7 mouse cellular contexts compared by ENCODE assay signal in genomic region chr13:107101598-107101997, GRCm38 (mm10).
DNase-seq lines count a peak whose midpoint lies in the region; ATAC-seq lines count a peak whose summit lies in the region.

No protein-coding gene starts in this region.

- H3K4me2 ChIP-seq in intestine, embryonic 14.5 days (ENCODE audit: low read length), result peak overlapping the region; percentile 9

- H3K9me3 ChIP-seq in intestine, embryonic 14.5 days (ENCODE audit: control insufficient read depth, low read length), result no peaks in the 10 kb centered on the region
- H3K9me3 ChIP-seq in midbrain, embryonic 10.5 days (replicated peaks), result no peaks in the 10 kb centered on the region

- no peak overlapping the region for H3K9ac ChIP-seq in intestine, embryonic 14.5 days (ENCODE audit: low read length)

- WGBS in intestine, embryonic 14.5 days, result 26% methylated on average over 13 of the region's 13 CpGs
- 32% methylated on average over 13 of the region's 13 CpGs for WGBS in midbrain, embryonic 10.5 days

- peak; percentile 87 to 95 for DNase-seq in adrenal gland, adult (ENCODE audit: inconsistent age in 2 of 2, low spot score in 1 of 2)
- peak; percentile 88 for DNase-seq in embryo, embryonic 10.5 days (ENCODE audit: low spot score)
- DNase-seq in gastrocnemius, postnatal 14 days, result peak; percentile 90
- DNase-seq in intestine, embryonic 14.5 days (ENCODE audit: low spot score), result peak; percentile 83
- DNase-seq in left cerebral cortex, postnatal 14 days (ENCODE audit: low spot score in 2 of 2), result peak; percentile 89 to 90
- peak; percentile 77 for DNase-seq in midbrain, embryonic 10.5 days (ENCODE audit: low spot score)
- peak; percentile 90 for DNase-seq in right cerebral cortex, postnatal 4 days

- H3K4me3 ChIP-seq in intestine, embryonic 14.5 days (ENCODE audit: low read depth, low read length), result no peak overlapping the region
- H3K4me3 ChIP-seq in midbrain, embryonic 10.5 days, result no peak overlapping the region

- no peaks in the 10 kb centered on the region for H3K36me3 ChIP-seq in intestine, embryonic 14.5 days (ENCODE audit: control insufficient read depth, insufficient read depth, low read length)
- H3K36me3 ChIP-seq in midbrain, embryonic 10.5 days, result no peaks in the 10 kb centered on the region

- ATAC-seq in intestine, embryonic 14.5 days (replicated peaks; ENCODE audit: low FRiP score, low TSS enrichment, low read depth), result peak; percentile 43; the same call in 1 of the 2 replicates

- H3K27ac ChIP-seq in intestine, embryonic 14.5 days (ENCODE audit: low read depth), result no peak overlapping the region
- H3K27ac ChIP-seq in midbrain, embryonic 10.5 days (replicated peaks), result no peak overlapping the region

- intact Hi-C loops in gastrocnemius, postnatal 14 days (cut with DNase I; ENCODE audit: low total_unique reads), result no loop called here
- intact Hi-C loops in left cerebral cortex, postnatal 14 days (cut with DNase I), result loop anchor here (5.0 kb wide), 1 partner anchor 154 kb away; the partner anchor contains the start of gene Dimt1

- no peaks in the 10 kb centered on the region for H3K27me3 ChIP-seq in intestine, embryonic 14.5 days (replicated peaks; ENCODE audit: control insufficient read depth, insufficient read depth, low read length)
- no peaks in the 10 kb centered on the region for H3K27me3 ChIP-seq in midbrain, embryonic 10.5 days (ENCODE audit: low read depth, poor library complexity, severe bottlenecking)

- no peaks in the 10 kb centered on the region for H3K4me1 ChIP-seq in intestine, embryonic 14.5 days (replicated peaks; ENCODE audit: control insufficient read depth, insufficient read depth, low read length)
- 0 out of 2 replicates have a peak, but pooled peaks cover 3% of the 10 kb centered on the region for H3K4me1 ChIP-seq in midbrain, embryonic 10.5 days
